In genomic region chr3:65957271-65958101, GRCm38 (mm10) we compare ENCODE assay signal across 8 mouse cellular contexts. TPM values are rescaled to one million over a fixed set of nuclear protein-coding genes. Genes with fewer than 3 reads are reported as not detected.
DNase-seq lines count a peak whose midpoint lies in the region; ATAC-seq and TF ChIP-seq lines count a peak whose summit lies in the region.

No protein-coding gene starts in this region.

- peak overlapping the region; percentile 99 for H3K9ac ChIP-seq in forebrain, embryonic 16.5 days (replicated peaks; ENCODE audit: low read depth, low read length)
- H3K9ac ChIP-seq in lung, postnatal 0 days (replicated peaks; ENCODE audit: low read depth): peak overlapping the region; percentile 100

- peak overlapping the region; percentile 96 for H3K4me2 ChIP-seq in forebrain, embryonic 16.5 days (ENCODE audit: low read length)
- peak overlapping the region; percentile 75 for H3K4me2 ChIP-seq in lung, postnatal 0 days (replicated peaks; ENCODE audit: low read depth, low read length)

- peak overlapping the region; percentile 99 for H3K27ac ChIP-seq in forebrain, embryonic 16.5 days (ENCODE audit: low read length)
- H3K27ac ChIP-seq in layer of hippocampus, adult 2 months: peak overlapping the region; percentile 98
- H3K27ac ChIP-seq in lung, postnatal 0 days (ENCODE audit: low read length): peak overlapping the region; percentile 100

- peak; percentile 29 for DNase-seq in G1E (ENCODE audit: low spot score)
- DNase-seq in cerebellum, adult 11-12 months: peak; percentile 64
- peak; percentile 63 to 70 for DNase-seq in heart, postnatal 36 days
- peak in 1 of 2 experiments; percentile 44 for DNase-seq in layer of hippocampus, adult 2 months (ENCODE audit: low spot score in 2 of 2)
- peak; percentile 91 for DNase-seq in lung, postnatal 0 days (ENCODE audit: low spot score)
- peak; percentile 40 for DNase-seq in ovary, postnatal 14 days (ENCODE audit: low spot score)
- peak; percentile 84 for DNase-seq in thymus, postnatal 14 days

- 0 out of 2 replicates have a peak, but pooled peaks have one; percentile 15 for ATAC-seq in G1E (ENCODE audit: extremely low read depth, insufficient number of reproducible peaks, low FRiP score, poor library complexity, severe bottlenecking)
- ATAC-seq in forebrain, embryonic 16.5 days: peak; percentile 71
- ATAC-seq in lung, postnatal 0 days: peak; percentile 70

- WGBS in forebrain, embryonic 16.5 days: under 1% methylated on average over 73 of the region's 94 CpGs
- WGBS in lung, postnatal 0 days: under 1% methylated on average over 49 of the region's 94 CpGs

- H3K27me3 ChIP-seq in G1E (ENCODE audit: insufficient read depth, low read length): no peaks in the 10 kb centered on the region
- H3K27me3 ChIP-seq in forebrain, embryonic 16.5 days (replicated peaks; ENCODE audit: control insufficient read depth, insufficient read depth, low read length): no peaks in the 10 kb centered on the region
- no peaks in the 10 kb centered on the region for H3K27me3 ChIP-seq in lung, postnatal 0 days (replicated peaks; ENCODE audit: insufficient read depth, low read length)

- TF ChIP-seq CTCF in G1E (IDR thresholded peaks at IDR 0.05; ENCODE audit: low read depth, low read length): no peak
- TF ChIP-seq CTCF in layer of hippocampus, adult 2 months (conservative IDR thresholded peaks at IDR 0.05): peak; percentile 47
- TF ChIP-seq CTCF in lung, postnatal 0 days (IDR thresholded peaks at IDR 0.05): peak; percentile 51

- TF ChIP-seq EP300 in lung, postnatal 0 days (IDR thresholded peaks at IDR 0.05): no peak

- intact Hi-C loops in heart, postnatal 36 days (cut with DNase I): loop anchor here (1.0 to 2.0 kb wide), 2 partner anchors 17 to 33 kb away; no protein-coding TSS in a partner anchor

- H3K36me3 ChIP-seq in G1E (replicated peaks): peaks cover 36% of the 10 kb centered on the region
- H3K36me3 ChIP-seq in forebrain, embryonic 16.5 days (ENCODE audit: control insufficient read depth, insufficient read depth): peaks cover 14% of the 10 kb centered on the region
- peaks cover 5% of the 10 kb centered on the region; the same call in 1 of the 2 replicates for H3K36me3 ChIP-seq in lung, postnatal 0 days (ENCODE audit: insufficient read depth, low read length)

- no peaks in the 10 kb centered on the region for H3K9me3 ChIP-seq in G1E (replicated peaks)
- no peaks in the 10 kb centered on the region for H3K9me3 ChIP-seq in forebrain, embryonic 16.5 days (ENCODE audit: control insufficient read depth, low read length)
- H3K9me3 ChIP-seq in lung, postnatal 0 days (ENCODE audit: low read length): no peaks in the 10 kb centered on the region

- H3K4me1 ChIP-seq in G1E (ENCODE audit: insufficient read depth, low read depth, low read length): peaks cover 43% of the 10 kb centered on the region
- peaks cover 35% of the 10 kb centered on the region for H3K4me1 ChIP-seq in forebrain, embryonic 16.5 days (replicated peaks; ENCODE audit: control insufficient read depth, insufficient read depth, low read length)
- H3K4me1 ChIP-seq in lung, postnatal 0 days (ENCODE audit: insufficient read depth, low read depth, low read length): peaks cover 12% of the 10 kb centered on the region; the same call in 1 of the 2 replicates

- peak overlapping the region; percentile 99 for H3K4me3 ChIP-seq in G1E (ENCODE audit: low read depth, low read length)
- H3K4me3 ChIP-seq in forebrain, embryonic 16.5 days (replicated peaks; ENCODE audit: low read length): peak overlapping the region; percentile 100
- H3K4me3 ChIP-seq in layer of hippocampus, adult 2 months: peak overlapping the region; percentile 91
- peak overlapping the region; percentile 100 for H3K4me3 ChIP-seq in lung, postnatal 0 days (ENCODE audit: low read depth, low read length)

RNA-seq across cellular contexts. Expression of gene Ccnl1, which starts 0.6 kb away (rescaled TPM):
- total RNA-seq in G1E (2014; fragmentation: Nextera tagmentation) (176 and 227 TPM in 2 replicates), G1E (2017) (148 and 167 TPM in 2 replicates)
- 30.5 and 37.1 TPM in 2 replicates for polyA plus RNA-seq in G1E (2012)
- polyA plus RNA-seq in forebrain, embryonic 16.5 days (2015; fragmentation: Nextera tagmentation; extraction: Ambion mirVana): 78.0 and 96.6 TPM in 2 replicates
- 10 to 100 TPM; 19.2 to 21.6 TPM for total RNA-seq in heart, postnatal 36 days (2021)
- 10 to 100 TPM; 66.2 to 66.8 TPM for total RNA-seq in layer of hippocampus, adult 2 months (2021)
- 94.5 and 99.4 TPM in 2 replicates for polyA plus RNA-seq in lung, postnatal 0 days (2015; fragmentation: Nextera tagmentation; extraction: Ambion mirVana)

Comparison
In these comparisons a context has a peak if more than half of its experiments do, and no peak if none do; other contexts are left out.
1. ATAC-seq: peak in every context shown above with its lines; median percentile 71 in forebrain, embryonic 16.5 days; 70 in lung, postnatal 0 days; 15 in G1E.